Mouse (Mus musculus) myocyte (in vitro differentiated cells): ENCODE measurements at regions not wholly inside any gene's neighbourhood (a gene's known extent, or its start where the extent isn't known, plus 50 kb on each side); places are given as distances from the start of the nearest gene placed in this dataset.

ENCODE experiments used
- H3K27me3 ChIP-seq: one replicate; pipeline ENCODE4 v1.6.1; 2011; ENCODE audit not compliant: control insufficient read depth, insufficient read depth, insufficient read length
- H3K36me3 ChIP-seq: one replicate; pipeline ENCODE4 v1.6.1; 2011; ENCODE audit not compliant: control insufficient read depth, insufficient read depth
- H3K4me2 ChIP-seq: one replicate; pipeline ENCODE4 v1.6.1; 2011; ENCODE audit warnings: low read depth, control low read depth
- H3K4me3 ChIP-seq: one replicate; pipeline ENCODE4 v1.5.1; 2011; ENCODE audit warnings: mild to moderate bottlenecking, control low read depth, moderate library complexity
- H3K79me2 ChIP-seq: one replicate; pipeline ENCODE4 v1.6.1; 2011; ENCODE audit not compliant: control insufficient read depth, insufficient read depth
- H3ac ChIP-seq: one replicate; pipeline ENCODE4 v1.6.1; 2011; ENCODE audit not compliant: control insufficient read depth, insufficient read length
- CEBPB ChIP-seq: IDR thresholded peaks from 2 replicates; pipeline ENCODE4 v1.6.1; 2011; ENCODE audit warnings: mild to moderate bottlenecking, moderate library complexity; ENCODE audit not compliant: poor library complexity, insufficient read depth, severe bottlenecking
- E2F4 ChIP-seq: IDR thresholded peaks from one replicate; pipeline ENCODE4 v1.6.1; 2011; ENCODE audit warnings: mild to moderate bottlenecking, control low read depth, moderate library complexity; ENCODE audit not compliant: insufficient read depth
- MAX ChIP-seq: IDR thresholded peaks from one replicate; pipeline ENCODE4 v1.6.1; 2011; ENCODE audit warnings: low read depth, mild to moderate bottlenecking, control low read depth
- MYOD1 ChIP-seq, 3 experiments: IDR thresholded peaks; one replicate each; pipeline ENCODE4 v1.6.1; 2011; ENCODE audit warnings: control low read depth in 2 of 3, low read depth in 2 of 3, mild to moderate bottlenecking in 2 of 3, moderate library complexity in 1 of 3; ENCODE audit not compliant: insufficient read length in 2 of 3, control insufficient read depth in 1 of 3
- MYOG ChIP-seq, 3 experiments: IDR thresholded peaks; one replicate each; pipeline ENCODE4 v1.6.1; 2011; ENCODE audit warnings: control low read depth in 2 of 3, low read depth in 2 of 3, mild to moderate bottlenecking in 2 of 3; ENCODE audit not compliant: insufficient read length in 2 of 3, control insufficient read depth in 1 of 3, insufficient read depth in 1 of 3
- POLR2A ChIP-seq: IDR thresholded peaks from one replicate; pipeline ENCODE4 v1.6.1; 2011; ENCODE audit warnings: low read depth, mild to moderate bottlenecking, control low read depth, moderate library complexity; ENCODE audit not compliant: insufficient read length
- POLR2AphosphoS2 ChIP-seq: IDR thresholded peaks from one replicate; pipeline ENCODE4 v1.6.1; 2011; ENCODE audit warnings: low read depth, control low read depth; ENCODE audit not compliant: insufficient read length
- REST ChIP-seq: IDR thresholded peaks from one replicate; pipeline ENCODE4 v1.6.1; 2011; ENCODE audit warnings: mild to moderate bottlenecking, control low read depth, moderate library complexity; ENCODE audit not compliant: insufficient read depth, insufficient read length
- SRF ChIP-seq: IDR thresholded peaks from one replicate; pipeline ENCODE4 v1.6.1; 2011; ENCODE audit warnings: low read depth; ENCODE audit not compliant: control insufficient read depth, insufficient read length
- TCF12 ChIP-seq: IDR thresholded peaks from one replicate; pipeline ENCODE4 v1.6.1; 2011; ENCODE audit warnings: mild to moderate bottlenecking, control low read depth; ENCODE audit not compliant: poor library complexity, insufficient read depth, severe bottlenecking
- TCF3 ChIP-seq: IDR thresholded peaks from one replicate; pipeline ENCODE4 v1.6.1; 2011; ENCODE audit warnings: low read depth, control low read depth; ENCODE audit not compliant: insufficient read length
- USF1 ChIP-seq: IDR thresholded peaks from one replicate; pipeline ENCODE4 v1.6.1; 2011; ENCODE audit warnings: low read depth, mild to moderate bottlenecking, control low read depth, moderate library complexity

DNA sequence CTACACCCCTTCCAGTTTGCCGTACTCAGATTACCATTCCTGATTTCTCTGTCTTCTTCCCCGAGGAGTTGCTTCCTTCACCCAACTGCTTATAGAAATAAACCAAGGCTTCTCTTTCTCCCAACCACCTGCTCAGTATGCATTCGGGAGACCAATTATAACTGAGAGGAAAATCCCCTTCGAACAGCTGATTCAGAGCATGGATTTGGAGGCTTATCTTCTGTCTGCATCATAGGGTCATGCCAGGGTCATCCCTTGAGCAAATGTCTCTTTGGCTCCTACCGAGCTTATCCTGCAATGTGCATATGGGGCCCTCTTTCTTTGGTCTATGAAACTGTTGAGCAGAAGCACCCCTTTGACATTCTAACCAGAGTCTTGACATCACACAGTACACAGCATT lies 79.0 kb upstream of the Jazf1 start:
- Histone ChIP-seq H3K27me3 (peaks cover 10% of the 10 kb centered on the region), H3K36me3 (no peaks in the 10 kb centered on the region), H3K4me3 (no peak overlapping the region), H3K4me2 (no peak overlapping the region), H3ac (no peak overlapping the region), H3K79me2 (no peaks in the 10 kb centered on the region)
- peak in 1 of 3 experiments; percentile 49 for TF ChIP-seq MYOD1 (IDR thresholded peaks at IDR 0.05; ENCODE audit: control insufficient read depth in 1 of 3, insufficient read length in 2 of 3, low read depth in 2 of 3)
- TF ChIP-seq POLR2A: no peak

GRCm38 (mm10) chr6:53143846-53144584 lies 75.6 kb upstream of the Jazf1 start:
- H3K4me3 ChIP-seq: no peak overlapping the region
- no peak overlapping the region for H3ac ChIP-seq
- H3K79me2 ChIP-seq: no peaks in the 10 kb centered on the region
- H3K4me2 ChIP-seq: no peak overlapping the region
- TF ChIP-seq POLR2AphosphoS2: no peak
- no peaks in the 10 kb centered on the region for H3K36me3 ChIP-seq
- peaks cover 5% of the 10 kb centered on the region for H3K27me3 ChIP-seq

DNA sequence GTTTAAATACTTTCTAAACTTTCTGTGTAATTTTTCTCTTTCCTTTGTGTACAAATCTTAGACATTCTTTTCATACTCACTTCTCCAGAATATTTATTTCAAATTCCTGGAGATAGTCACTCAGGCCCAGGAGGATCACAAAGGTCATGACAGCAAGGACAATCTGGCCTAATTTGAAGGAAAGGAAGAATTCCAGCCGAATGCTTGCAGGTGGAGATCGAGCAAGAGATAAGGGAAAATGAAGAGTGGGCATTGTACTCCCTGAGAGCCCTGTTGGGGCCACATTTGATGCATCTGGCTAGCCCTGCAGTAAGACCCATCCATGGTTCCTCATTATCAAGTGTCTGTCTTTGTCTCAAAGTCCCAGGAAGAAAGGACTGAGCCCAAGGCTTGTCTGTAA lies 66.0 kb upstream of the Jazf1 start:
- no peak overlapping the region for H3K4me2 ChIP-seq
- H3K36me3 ChIP-seq: no peaks in the 10 kb centered on the region
- no peaks in the 10 kb centered on the region for H3K27me3 ChIP-seq
- no peak overlapping the region for H3K4me3 ChIP-seq
- no peaks in the 10 kb centered on the region for H3K79me2 ChIP-seq
- no peak overlapping the region for H3ac ChIP-seq
- TF ChIP-seq POLR2AphosphoS2 (no peak), MYOD1 (IDR thresholded peaks at IDR 0.05; ENCODE audit: control insufficient read depth in 1 of 3, insufficient read length in 2 of 3, low read depth in 2 of 3) (no peak), REST (no peak), SRF (no peak), USF1 (no peak), CEBPB (no peak), MYOG (IDR thresholded peaks at IDR 0.05; ENCODE audit: control insufficient read depth in 1 of 3, insufficient read depth in 1 of 3, insufficient read length in 2 of 3, low read depth in 2 of 3) (no peak), TCF3 (no peak), E2F4 (no peak), MAX (no peak), POLR2A (no peak), TCF12 (no peak)

GRCm38 (mm10) chr6:53130717-53131330 lies 62.4 kb upstream of the Jazf1 start:
- no peak overlapping the region for H3ac ChIP-seq
- TF ChIP-seq SRF: no peak
- TF ChIP-seq CEBPB: no peak
- TF ChIP-seq MYOG (IDR thresholded peaks at IDR 0.05; ENCODE audit: control insufficient read depth in 1 of 3, insufficient read depth in 1 of 3, insufficient read length in 2 of 3, low read depth in 2 of 3): no peak
- TF ChIP-seq MYOD1 (IDR thresholded peaks at IDR 0.05; ENCODE audit: control insufficient read depth in 1 of 3, insufficient read length in 2 of 3, low read depth in 2 of 3): no peak
- no peak for TF ChIP-seq POLR2AphosphoS2
- no peak for TF ChIP-seq POLR2A
- no peak for TF ChIP-seq MAX
- no peak for TF ChIP-seq REST
- no peak for TF ChIP-seq TCF12
- H3K36me3 ChIP-seq: no peaks in the 10 kb centered on the region
- no peak overlapping the region for H3K4me2 ChIP-seq
- H3K4me3 ChIP-seq: no peak overlapping the region
- no peaks in the 10 kb centered on the region for H3K27me3 ChIP-seq
- no peaks in the 10 kb centered on the region for H3K79me2 ChIP-seq

GRCm38 (mm10) chr6:53126776-53127175 lies 58.3 kb upstream of the Jazf1 start:
- Histone ChIP-seq H3K27me3 (peaks cover 10% of the 10 kb centered on the region), H3K4me2 (no peak overlapping the region), H3K79me2 (no peaks in the 10 kb centered on the region), H3ac (no peak overlapping the region), H3K4me3 (no peak overlapping the region), H3K36me3 (no peaks in the 10 kb centered on the region)
- TF ChIP-seq POLR2A: no peak
- no peak for TF ChIP-seq POLR2AphosphoS2
- TF ChIP-seq TCF12: no peak
- TF ChIP-seq REST: no peak
- TF ChIP-seq CEBPB: no peak
- no peak for TF ChIP-seq MYOD1 (IDR thresholded peaks at IDR 0.05; ENCODE audit: control insufficient read depth in 1 of 3, insufficient read length in 2 of 3, low read depth in 2 of 3)
- TF ChIP-seq USF1: no peak
- no peak for TF ChIP-seq TCF3
- no peak for TF ChIP-seq SRF
- TF ChIP-seq MAX: no peak
- TF ChIP-seq MYOG (IDR thresholded peaks at IDR 0.05; ENCODE audit: control insufficient read depth in 1 of 3, insufficient read depth in 1 of 3, insufficient read length in 2 of 3, low read depth in 2 of 3): no peak
- no peak for TF ChIP-seq E2F4
